Mouse (Mus musculus): ENCODE data around the gene Vmn2r16.

Vmn2r16 gene

DNA sequence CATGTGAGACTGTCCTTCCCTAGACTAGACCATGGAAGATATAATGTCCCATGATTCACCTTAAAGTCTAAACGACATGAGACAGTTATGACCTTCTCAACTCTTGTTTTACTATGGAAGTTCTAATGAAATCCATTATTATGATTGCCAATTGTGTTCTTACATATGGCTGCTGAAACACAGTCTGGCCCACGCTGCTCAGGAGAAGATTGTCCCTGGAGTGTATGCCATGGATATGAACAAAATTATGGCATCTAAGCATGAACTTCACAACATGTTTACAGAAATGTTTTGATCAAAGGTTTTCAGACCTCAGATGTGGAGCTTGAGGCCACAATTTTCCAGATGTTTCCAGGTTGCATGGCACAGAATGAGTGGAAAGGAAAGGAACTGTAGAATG lies at the start of gene Vmn2r16:
Gene Vmn2r16, plus strand, starts transcription at position 301 of the 400 bp plus-strand sequence.
- ChIA-PET CTCF (no interaction called here), POLR2A (no interaction called here)

GRCm38 (mm10) chr5:109294655-109295054 lies 35.3 kb upstream of the Vmn2r16 start:
- ChIA-PET CTCF (no interaction called here), POLR2A (no interaction called here)

GRCm38 (mm10) chr5:109297544-109297943 lies 32.4 kb upstream of the Vmn2r16 start, which contains the start of gene Vmn2r15:
Vmn2r15 (minus strand) TSS chr5:109297644.
- ChIA-PET CTCF (no interaction called here), POLR2A (no interaction called here)

GRCm38 (mm10) chr5:109419388-109419787 lies 89.4 kb downstream of the Vmn2r16 start, which contains the start of gene Vmn2r17:
Vmn2r17 (plus strand) TSS chr5:109419688.
- POLR2A ChIA-PET, result no interaction called here

More at GRCm38 (mm10) chr5:109419388-109419787, 89.4 kb downstream of the Vmn2r16 start, which contains the start of gene Vmn2r17:
- CTCF ChIA-PET, result no interaction called here

Measured in embryonic stem cell, embryonic (primary cell).